Mouse (Mus musculus) cerebellum, adult 2 months (tissue): ENCODE measurements around the gene Speg. TPM values are rescaled to one million over a fixed set of nuclear protein-coding genes. Genes with fewer than 3 reads are reported as not detected.

Experiments
- DNase-seq, 2 experiments: peaks; one replicate each; pipeline ENCODE4 v3.0.0; 2021
- H3K27ac ChIP-seq: fragments of 200-500 bp; 2 replicates; pipeline ENCODE4 v1.5.1; 2012; ENCODE audit warnings: low read length, control low read depth, inconsistent platforms; ENCODE audit not compliant: insufficient read depth
- H3K27me3 ChIP-seq: fragments of 200-500 bp; 2 replicates; pipeline ENCODE4 v1.6.1; 2012; ENCODE audit warnings: inconsistent platforms, mild to moderate bottlenecking, low read length, moderate library complexity; ENCODE audit not compliant: control insufficient read depth, insufficient read depth
- H3K4me1 ChIP-seq: fragments of 200-500 bp; 2 replicates; pipeline ENCODE4 v1.6.1; 2011; ENCODE audit warnings: low read length; ENCODE audit not compliant: control insufficient read depth, insufficient read depth
- H3K4me3 ChIP-seq: fragments of 200-500 bp; replicated peaks from 2 replicates; pipeline ENCODE3; 2011; ENCODE audit warnings: mild to moderate bottlenecking, low read depth, low read length, control low read depth; ENCODE audit not compliant: insufficient read depth
- CTCF ChIP-seq: fragments of 200-500 bp; IDR thresholded peaks from 2 replicates; pipeline ENCODE4 v1.5.1; 2011; ENCODE audit warnings: low read depth, mild to moderate bottlenecking, control low read depth, low read length, moderate library complexity, borderline replicate concordance; ENCODE audit not compliant: insufficient read depth
- POLR2A ChIP-seq: fragments of 200-500 bp; IDR thresholded peaks from 2 replicates; pipeline ENCODE4 v1.6.1; 2011; ENCODE audit warnings: low read length, control low read depth, borderline replicate concordance; ENCODE audit not compliant: insufficient read depth
- WGBS: fragments of 180-500 bp; shearing (Covaris S2); methylation state at CpG from one replicate; pipeline ENCODE4 v1.1.7; 2018; 5-methylcytosine and 5-hydroxymethylcytosine counted together
- polyA plus RNA-seq: library from polyadenylated mRNA; depleted of rRNA; stranded (reverse); fragments of >200 nt; gene quantifications from 2 replicates; pipeline ENCODE4 v1.2.3, GENCODE M21; 2012

The Speg gene
- polyA plus RNA-seq, 1 experiment = 122 TPM

- TF ChIP-seq CTCF (no peak), POLR2A (no peak)
- Histone ChIP-seq H3K27me3 (no peaks in the 10 kb centered on the region), H3K4me3 (no peak overlapping the region), H3K4me1 (peaks cover 15% of the 10 kb centered on the region), H3K27ac (no peak overlapping the region)
- WGBS = 90% methylated on average over 5 of the region's 5 CpGs
- no peak for DNase-seq
Measured at GRCm38 (mm10) chr1:75463652-75464204, 88.6 kb downstream of the Speg start.

- H3K4me1 ChIP-seq = peaks cover 9% of the 10 kb centered on the region
- DNase-seq = peak; percentile 78 to 89
- 9% methylated on average over 14 of the region's 14 CpGs for WGBS
- no peak overlapping the region for H3K27ac ChIP-seq
- no peak for TF ChIP-seq POLR2A
- peak; percentile 92 for TF ChIP-seq CTCF
- H3K27me3 ChIP-seq = no peaks in the 10 kb centered on the region
- H3K4me3 ChIP-seq = no peak overlapping the region
Measured at GRCm38 (mm10) chr1:75467215-75467927, 92.3 kb downstream of the Speg start.

GRCm38 (mm10) chr1:75469287-75469825 lies 94.3 kb downstream of the Speg start:
- Histone ChIP-seq H3K4me3 (no peak overlapping the region), H3K27ac (no peak overlapping the region), H3K27me3 (no peaks in the 10 kb centered on the region), H3K4me1 (peaks cover 9% of the 10 kb centered on the region)
- TF ChIP-seq CTCF (no peak), POLR2A (no peak)
- WGBS = 53% methylated on average over 17 of the region's 17 CpGs
- peak in 1 of 2 experiments; percentile 17 for DNase-seq

- H3K27ac ChIP-seq = no peak overlapping the region
- DNase-seq = no peak
- H3K27me3 ChIP-seq = no peaks in the 10 kb centered on the region
- no peak for TF ChIP-seq CTCF
- TF ChIP-seq POLR2A = no peak
- 93% methylated on average over 11 of the region's 11 CpGs for WGBS
- no peak overlapping the region for H3K4me3 ChIP-seq
- peaks cover 8% of the 10 kb centered on the region; the same call in 1 of the 2 replicates for H3K4me1 ChIP-seq
Measured at GRCm38 (mm10) chr1:75476441-75476840, 101.3 kb downstream of the Speg start.

- Histone ChIP-seq H3K4me3 (peak overlapping the region; percentile 56), H3K27ac (0 out of 2 replicates have a peak overlapping the region, but pooled peaks have one; percentile 4), H3K4me1 (peaks cover 10% of the 10 kb centered on the region; the same call in 1 of the 2 replicates), H3K27me3 (no peaks in the 10 kb centered on the region)
- WGBS = 4% methylated on average over 35 of the region's 35 CpGs
- DNase-seq = peak; percentile 92 to 96
- TF ChIP-seq POLR2A (no peak), CTCF (peak; percentile 68)
Measured at GRCm38 (mm10) chr1:75477264-75477965, 102.3 kb downstream of the Speg start.

GRCm38 (mm10) chr1:75477966-75478290 lies 102.8 kb downstream of the Speg start:
- TF ChIP-seq POLR2A (no peak), CTCF (no peak)
- WGBS = 37% methylated on average over 3 of the region's 3 CpGs
- Histone ChIP-seq H3K27ac (no peak overlapping the region), H3K4me1 (peaks cover 12% of the 10 kb centered on the region), H3K4me3 (peak overlapping the region; percentile 29), H3K27me3 (no peaks in the 10 kb centered on the region)
- no peak for DNase-seq

- DNase-seq = peak in 1 of 2 experiments; percentile 52
- TF ChIP-seq CTCF (no peak), POLR2A (no peak)
- H3K4me3 ChIP-seq = peak overlapping the region; percentile 85
- peak overlapping the region; percentile 92; the same call in 1 of the 2 replicates for H3K27ac ChIP-seq
- no peaks in the 10 kb centered on the region for H3K27me3 ChIP-seq
- H3K4me1 ChIP-seq = peaks cover 15% of the 10 kb centered on the region
- WGBS = 1% methylated on average over 24 of the region's 25 CpGs
Measured at GRCm38 (mm10) chr1:75478497-75478896, 103.4 kb downstream of the Speg start.
